Mouse (Mus musculus): ENCODE data around the gene Smarca2.

GRCm38 (mm10) chr19:26605438-26606320 is 829 bp downstream of the Smarca2 start:
- TF ChIP-seq CTCF (IDR thresholded peaks at IDR 0.05; ENCODE audit: low read depth): no peak
- no peak for TF ChIP-seq EP300 (IDR thresholded peaks at IDR 0.05; ENCODE audit: low read depth)
